Mouse (Mus musculus) cortical plate, adult 2 months (tissue): ENCODE measurements around the gene Gm42688.

ENCODE experiments used
- CTCF ChIP-seq: fragments of 200-500 bp; IDR thresholded peaks from 2 replicates; pipeline ENCODE4 v1.5.1; 2011; ENCODE audit warnings: mild to moderate bottlenecking, control low read depth, low read length; ENCODE audit not compliant: insufficient read depth; ENCODE audit errors: extremely low read depth
- POLR2A ChIP-seq: fragments of 200-500 bp; IDR thresholded peaks from 2 replicates; pipeline ENCODE4 v1.6.1; 2011; ENCODE audit warnings: mild to moderate bottlenecking, low read length, control low read depth; ENCODE audit not compliant: insufficient read depth; ENCODE audit errors: extremely low read depth

DNA sequence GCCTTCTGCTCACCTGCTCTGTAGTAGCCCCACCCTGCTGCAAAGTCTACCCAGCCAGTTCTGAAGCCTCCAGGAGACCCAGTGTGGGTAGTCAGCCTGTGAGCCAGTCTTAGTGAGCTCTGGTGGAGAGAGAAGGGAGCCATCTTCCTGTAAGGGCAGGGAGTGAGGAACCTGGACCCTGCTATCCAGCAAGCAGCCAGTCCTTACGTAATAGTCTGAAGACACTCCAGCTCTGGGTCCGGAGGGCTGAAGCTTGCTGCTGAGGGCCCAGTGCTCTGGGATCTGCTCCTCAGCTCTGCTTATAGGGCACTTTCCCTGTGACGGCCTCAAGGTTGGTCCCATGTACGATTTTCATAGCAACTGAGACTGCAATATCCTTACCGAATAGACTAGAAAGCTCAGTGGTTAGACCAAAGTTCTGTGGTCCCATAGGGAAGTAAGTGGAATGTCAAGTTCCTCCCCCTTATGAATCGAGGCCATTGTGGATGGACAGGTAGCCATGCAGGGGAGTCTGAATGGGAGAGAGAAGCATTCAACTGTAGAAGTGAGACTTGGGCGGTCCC lies 33.6 kb downstream of the Gm42688 start, which contains the start of gene Rtkn:
- TF ChIP-seq POLR2A (no peak), CTCF (no peak)
